Mouse (Mus musculus) limb, embryonic 10.5 days (tissue): ENCODE measurements around the gene Bach2. TPM values are rescaled to one million over a fixed set of nuclear protein-coding genes. Genes with fewer than 3 reads are reported as not detected.

Experiments used
- DNase-seq: peaks from one replicate; pipeline ENCODE4 v3.0.0-alpha.2; 2017; ENCODE audit warnings: low spot score
- H3K27ac ChIP-seq: fragments of 300-500 bp; sonication (generic); 2 replicates; pipeline ENCODE4 v1.5.1; 2016; ENCODE audit warnings: mild to moderate bottlenecking
- H3K27me3 ChIP-seq: fragments of 300-500 bp; sonication (generic); 2 replicates; pipeline ENCODE4 v1.6.1; 2016; ENCODE audit warnings: low read depth, mild to moderate bottlenecking; ENCODE audit not compliant: poor library complexity, severe bottlenecking
- H3K36me3 ChIP-seq: fragments of 300-500 bp; sonication (generic); 2 replicates; pipeline ENCODE4 v1.6.1; 2016; ENCODE audit warnings: mild to moderate bottlenecking, moderate library complexity
- H3K4me1 ChIP-seq: fragments of 300-500 bp; sonication (generic); 2 replicates; pipeline ENCODE4 v1.6.1; 2016
- H3K4me3 ChIP-seq: fragments of 300-500 bp; sonication (generic); 2 replicates; pipeline ENCODE4 v1.5.1; 2016; ENCODE audit warnings: mild to moderate bottlenecking, moderate library complexity
- H3K9me3 ChIP-seq: fragments of 300-500 bp; sonication (generic); replicated peaks from 2 replicates; pipeline ENCODE4 v1.6.1; 2016; ENCODE audit warnings: mild to moderate bottlenecking
- WGBS: fragments of 180-500 bp; shearing (Covaris S2); methylation state at CpG from one replicate; pipeline ENCODE4 v1.1.7; 2016; 5-methylcytosine and 5-hydroxymethylcytosine counted together
- polyA plus RNA-seq: library from polyadenylated mRNA; unstranded; fragments of >200 nt; fragmentation: Nextera tagmentation; extraction: Ambion mirVana; gene quantifications from 2 replicates; pipeline ENCODE4 v1.2.1, GENCODE M21; 2016

Gene Bach2
- polyA plus RNA-seq, 1 experiment from 2014 or later, result 23.0 TPM

DNA sequence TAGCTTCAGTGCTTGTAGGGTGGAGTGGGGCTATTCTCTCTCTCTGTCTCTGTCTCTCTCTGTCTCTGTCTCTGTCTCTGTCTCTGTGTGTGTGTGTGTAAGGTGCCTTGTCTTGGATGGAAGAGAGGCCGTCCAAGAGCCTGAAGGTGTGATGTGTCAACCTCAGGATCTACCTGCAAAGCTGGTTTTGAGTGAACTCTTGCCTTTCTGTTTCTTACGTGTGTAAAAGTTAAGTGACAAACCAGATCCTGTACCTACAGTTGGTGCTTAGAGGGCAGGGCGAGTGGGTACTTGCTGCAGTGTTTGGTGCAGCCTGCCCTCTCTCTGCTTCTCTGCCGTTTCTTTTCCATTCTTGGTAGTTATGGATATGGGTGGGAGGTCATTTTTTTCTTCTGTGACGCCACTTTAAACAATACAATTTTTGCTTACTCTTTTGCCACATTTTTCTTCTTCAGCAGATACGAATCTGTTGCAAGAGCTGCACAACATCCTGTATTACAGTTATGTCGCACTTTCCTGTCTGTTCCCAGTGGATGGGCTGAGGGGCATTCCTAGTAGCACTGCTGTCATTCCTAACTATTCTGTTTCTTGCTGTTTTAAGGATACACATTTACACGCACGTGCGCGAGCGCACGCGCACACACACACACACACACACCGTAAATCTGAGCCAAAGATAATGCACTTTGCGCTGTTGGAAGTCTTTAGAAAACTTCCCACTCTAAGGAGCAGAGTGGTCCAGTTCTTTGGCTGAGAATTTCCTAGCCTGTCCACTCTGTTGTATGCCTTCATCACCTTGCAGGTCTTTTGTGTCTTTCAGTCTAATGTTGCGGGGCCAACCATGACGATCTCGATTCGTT, 24.5 kb downstream of the Bach2 start:
- no peak for DNase-seq
- no peaks in the 10 kb centered on the region for H3K9me3 ChIP-seq
- H3K36me3 ChIP-seq, result peaks cover 32% of the 10 kb centered on the region
- peaks cover 84% of the 10 kb centered on the region for H3K4me1 ChIP-seq
- H3K4me3 ChIP-seq, result no peak overlapping the region
- no peaks in the 10 kb centered on the region for H3K27me3 ChIP-seq
- H3K27ac ChIP-seq, result peak overlapping the region; percentile 86
- WGBS, result 93% methylated on average over 20 of the region's 20 CpGs

DNA sequence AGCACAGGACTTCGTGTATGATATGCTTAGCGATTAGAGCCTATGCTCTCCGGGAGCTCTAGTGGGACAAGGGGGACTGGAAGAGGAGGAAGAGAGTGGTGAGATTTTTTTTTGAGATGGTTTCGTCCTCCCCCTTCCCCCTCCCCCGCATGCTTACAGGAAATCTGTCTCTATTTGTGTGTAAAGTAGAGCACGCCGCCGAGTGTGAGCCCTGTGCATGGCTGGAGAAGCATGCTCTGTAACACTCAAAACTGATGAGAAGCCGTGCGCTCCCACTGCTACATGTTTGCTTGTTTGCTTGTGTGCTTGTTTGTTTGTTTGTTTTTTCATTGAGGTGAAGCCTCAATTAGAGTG, 25.1 kb downstream of the Bach2 start:
- Histone ChIP-seq H3K4me1 (peaks cover 81% of the 10 kb centered on the region), H3K27ac (peak overlapping the region; percentile 86)
- 76% methylated on average over 10 of the region's 10 CpGs for WGBS

DNA sequence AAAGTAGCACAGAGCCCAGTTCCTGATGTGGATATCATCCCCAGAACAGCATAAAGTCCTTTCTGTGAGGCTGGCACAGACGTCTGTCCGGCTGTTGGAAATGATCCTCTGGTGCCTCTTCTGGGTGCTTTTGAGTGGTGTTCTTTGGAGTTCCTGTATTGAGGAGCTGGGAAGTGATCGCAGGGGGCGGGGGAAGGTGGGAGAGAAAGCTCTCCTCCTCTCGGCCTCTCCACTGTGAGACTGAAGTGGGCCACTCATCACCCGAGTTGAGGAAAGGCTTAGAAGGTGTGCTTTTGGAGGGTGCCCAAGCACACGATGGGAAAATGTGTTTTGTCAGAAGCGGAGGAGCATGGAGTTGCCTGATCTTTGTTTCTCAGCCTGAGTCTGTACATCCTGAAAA, 26.3 kb downstream of the Bach2 start:
- 75% methylated on average over 8 of the region's 8 CpGs for WGBS
- Histone ChIP-seq H3K36me3 (peaks cover 30% of the 10 kb centered on the region), H3K9me3 (no peaks in the 10 kb centered on the region), H3K27me3 (no peaks in the 10 kb centered on the region), H3K27ac (peak overlapping the region; percentile 86), H3K4me1 (peaks cover 69% of the 10 kb centered on the region), H3K4me3 (no peak overlapping the region)
- no peak for DNase-seq

More for the DNA sequence above, 25.1 kb downstream of the Bach2 start:
- no peak for DNase-seq
- H3K9me3 ChIP-seq, result no peaks in the 10 kb centered on the region
- no peak overlapping the region for H3K4me3 ChIP-seq
- no peaks in the 10 kb centered on the region for H3K27me3 ChIP-seq
- H3K36me3 ChIP-seq, result peaks cover 35% of the 10 kb centered on the region

GRCm38 (mm10) chr4:32266731-32267130, 28.1 kb downstream of the Bach2 start:
- H3K9me3 ChIP-seq, result no peaks in the 10 kb centered on the region
- H3K4me3 ChIP-seq, result no peak overlapping the region
- peak overlapping the region; percentile 86 for H3K27ac ChIP-seq
- 46% methylated on average over 6 of the region's 6 CpGs for WGBS
- peaks cover 54% of the 10 kb centered on the region for H3K4me1 ChIP-seq
- no peaks in the 10 kb centered on the region for H3K27me3 ChIP-seq
- peaks cover 41% of the 10 kb centered on the region for H3K36me3 ChIP-seq
- peak; percentile 63 for DNase-seq

DNA sequence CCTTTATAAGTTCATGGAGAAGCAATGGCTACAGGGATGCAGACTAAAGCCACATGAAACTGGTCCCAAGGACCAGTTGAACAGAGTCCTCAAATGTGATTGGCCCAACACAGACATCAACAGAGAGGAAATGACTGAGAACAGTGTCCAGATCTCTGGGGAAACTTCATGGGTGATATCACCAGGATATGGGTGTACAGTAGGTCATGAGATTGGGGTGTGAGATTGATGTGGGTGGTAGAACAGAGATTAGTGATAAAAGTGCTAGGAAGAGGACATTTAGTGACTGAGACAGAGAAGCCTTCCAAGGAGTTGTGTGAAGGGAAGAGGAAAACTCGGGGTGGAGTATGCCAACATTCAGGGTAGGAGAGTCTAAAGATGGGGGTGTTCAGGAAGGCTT, 29.4 kb downstream of the Bach2 start:
- Histone ChIP-seq H3K27ac (no peak overlapping the region), H3K9me3 (no peaks in the 10 kb centered on the region), H3K4me3 (no peak overlapping the region), H3K4me1 (peaks cover 46% of the 10 kb centered on the region), H3K27me3 (no peaks in the 10 kb centered on the region), H3K36me3 (peaks cover 38% of the 10 kb centered on the region)
- 83% methylated on average over 1 of the region's 1 CpGs for WGBS
- no peak for DNase-seq

DNA sequence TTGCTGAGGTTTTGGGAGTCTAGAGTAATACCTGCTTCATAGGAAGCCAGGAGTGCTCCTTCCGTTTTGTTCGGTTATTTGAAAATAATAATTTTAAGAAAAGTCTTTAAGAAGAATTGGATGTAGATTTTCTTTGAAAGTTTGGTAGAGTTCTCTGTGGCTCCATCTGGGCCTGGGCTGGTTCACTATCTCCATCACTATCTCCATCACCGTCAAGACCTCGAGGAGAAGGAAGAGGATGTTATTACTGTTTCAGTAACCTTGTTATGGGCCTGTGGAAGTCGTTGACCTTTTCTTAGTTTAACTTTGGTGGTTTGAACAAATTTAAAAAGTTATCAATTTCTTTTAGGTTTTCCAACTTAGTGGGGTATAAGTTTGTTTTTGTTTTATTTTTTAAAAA, 33.8 kb downstream of the Bach2 start:
- Histone ChIP-seq H3K36me3 (peaks cover 35% of the 10 kb centered on the region), H3K9me3 (no peaks in the 10 kb centered on the region), H3K4me3 (no peak overlapping the region), H3K4me1 (peaks cover 5% of the 10 kb centered on the region), H3K27ac (no peak overlapping the region), H3K27me3 (no peaks in the 10 kb centered on the region)
- DNase-seq, result no peak
- WGBS, result 86% methylated on average over 5 of the region's 5 CpGs

DNA sequence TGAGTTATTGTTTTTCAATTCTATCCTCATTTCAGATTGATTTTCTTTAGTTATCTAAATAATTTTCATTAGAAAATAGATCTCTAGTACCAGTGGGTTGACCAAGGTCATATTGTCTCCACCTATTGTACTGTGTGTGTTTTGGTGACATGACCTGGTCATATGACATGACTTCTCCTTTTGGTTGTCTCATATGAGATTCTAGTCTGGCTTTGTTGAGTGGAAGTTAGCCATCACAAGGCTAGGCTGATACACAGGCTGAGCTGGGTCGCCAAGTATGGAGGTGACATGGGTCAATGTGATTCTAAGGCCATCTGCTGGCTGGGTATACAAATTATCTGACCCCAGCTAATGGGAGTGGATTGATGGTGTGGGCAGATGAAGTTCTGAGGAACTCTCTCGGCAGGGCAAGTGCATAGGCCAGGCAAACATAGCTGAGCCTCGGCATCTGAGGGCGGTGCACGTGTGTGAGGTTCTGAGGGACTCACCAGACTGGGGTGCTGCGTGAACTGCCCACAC, 36.2 kb downstream of the Bach2 start:
- DNase-seq, result no peak
- no peaks in the 10 kb centered on the region for H3K27me3 ChIP-seq
- peaks cover 13% of the 10 kb centered on the region for H3K4me1 ChIP-seq
- WGBS, result 91% methylated on average over 6 of the region's 6 CpGs
- H3K4me3 ChIP-seq, result no peak overlapping the region
- H3K27ac ChIP-seq, result no peak overlapping the region
- H3K9me3 ChIP-seq, result no peaks in the 10 kb centered on the region
- H3K36me3 ChIP-seq, result peaks cover 26% of the 10 kb centered on the region

DNA sequence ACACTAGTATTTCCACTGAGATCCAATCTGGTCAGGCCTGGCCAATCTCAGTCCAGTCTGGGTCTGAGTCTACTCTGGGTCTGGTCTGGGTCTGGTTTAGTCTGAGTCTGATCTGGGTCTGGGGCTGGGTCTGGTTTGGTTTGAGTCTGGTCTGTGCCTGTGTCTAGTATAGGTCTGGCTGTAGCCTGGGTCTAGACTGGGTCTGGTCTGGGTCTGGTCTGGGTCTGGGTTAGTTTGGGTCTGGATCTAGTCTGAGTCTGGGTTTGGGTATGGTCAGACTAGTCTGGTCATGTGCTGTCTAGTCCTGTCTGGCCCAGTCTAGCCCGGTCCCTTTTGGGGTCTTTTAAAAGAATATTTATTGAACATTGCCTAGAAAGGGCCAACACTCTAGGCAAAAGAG, 41.2 kb downstream of the Bach2 start:
- H3K36me3 ChIP-seq, result peaks cover 7% of the 10 kb centered on the region
- WGBS, result 71% methylated on average over 1 of the region's 1 CpGs
- H3K9me3 ChIP-seq, result no peaks in the 10 kb centered on the region
- H3K4me3 ChIP-seq, result no peak overlapping the region
- H3K4me1 ChIP-seq, result peaks cover 22% of the 10 kb centered on the region
- peak overlapping the region; percentile 81 for H3K27ac ChIP-seq
- no peaks in the 10 kb centered on the region for H3K27me3 ChIP-seq
- peak; percentile 57 for DNase-seq

GRCm38 (mm10) chr4:32280401-32280800, 41.8 kb downstream of the Bach2 start:
- no peaks in the 10 kb centered on the region for H3K9me3 ChIP-seq
- no peaks in the 10 kb centered on the region for H3K27me3 ChIP-seq
- DNase-seq, result no peak
- peaks cover 7% of the 10 kb centered on the region for H3K36me3 ChIP-seq
- WGBS, result 50% methylated on average over 6 of the region's 6 CpGs
- H3K4me1 ChIP-seq, result peaks cover 20% of the 10 kb centered on the region
- no peak overlapping the region for H3K4me3 ChIP-seq
- peak overlapping the region; percentile 81 for H3K27ac ChIP-seq

GRCm38 (mm10) chr4:32281306-32281705, 42.7 kb downstream of the Bach2 start:
- H3K36me3 ChIP-seq, result peaks cover 7% of the 10 kb centered on the region
- H3K9me3 ChIP-seq, result no peaks in the 10 kb centered on the region
- peaks cover 20% of the 10 kb centered on the region for H3K4me1 ChIP-seq
- no peak for DNase-seq
- peak overlapping the region; percentile 37; the same call in 1 of the 2 replicates for H3K27ac ChIP-seq
- H3K4me3 ChIP-seq, result no peak overlapping the region
- 92% methylated on average over 6 of the region's 6 CpGs for WGBS
- H3K27me3 ChIP-seq, result no peaks in the 10 kb centered on the region

DNA sequence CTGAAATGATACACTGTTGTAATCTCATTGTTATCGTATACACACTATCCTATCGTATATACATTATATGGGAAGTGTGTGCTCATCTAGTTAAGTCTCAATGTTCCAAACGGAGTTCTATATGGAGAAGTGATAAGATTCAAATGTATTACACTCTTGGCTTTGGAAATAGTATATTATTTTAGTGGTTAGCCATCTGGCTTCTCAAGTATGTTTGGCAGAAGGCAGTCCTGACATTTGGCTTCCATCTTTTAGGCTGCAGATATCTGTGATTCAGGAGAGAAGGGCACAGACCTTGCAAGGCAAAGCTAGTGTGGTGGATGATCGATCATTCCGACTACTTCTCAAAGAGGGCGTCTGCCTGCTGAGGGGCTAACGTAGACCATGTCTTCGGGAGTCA, 47.8 kb downstream of the Bach2 start:
- H3K4me1 ChIP-seq, result peaks cover 30% of the 10 kb centered on the region
- no peak overlapping the region for H3K27ac ChIP-seq
- H3K27me3 ChIP-seq, result no peaks in the 10 kb centered on the region
- DNase-seq, result no peak
- WGBS, result 81% methylated on average over 8 of the region's 8 CpGs
- no peaks in the 10 kb centered on the region for H3K9me3 ChIP-seq
- peaks cover 3% of the 10 kb centered on the region; the same call in 1 of the 2 replicates for H3K36me3 ChIP-seq
- no peak overlapping the region for H3K4me3 ChIP-seq

- WGBS, result 58% methylated on average over 11 of the region's 11 CpGs
- Histone ChIP-seq H3K9me3 (no peaks in the 10 kb centered on the region), H3K36me3 (peaks cover 8% of the 10 kb centered on the region; the same call in 1 of the 2 replicates), H3K27ac (no peak overlapping the region), H3K27me3 (no peaks in the 10 kb centered on the region), H3K4me3 (no peak overlapping the region), H3K4me1 (peaks cover 45% of the 10 kb centered on the region)
- DNase-seq, result no peak
Measured at GRCm38 (mm10) chr4:32288036-32288860, 49.6 kb downstream of the Bach2 start.

DNA sequence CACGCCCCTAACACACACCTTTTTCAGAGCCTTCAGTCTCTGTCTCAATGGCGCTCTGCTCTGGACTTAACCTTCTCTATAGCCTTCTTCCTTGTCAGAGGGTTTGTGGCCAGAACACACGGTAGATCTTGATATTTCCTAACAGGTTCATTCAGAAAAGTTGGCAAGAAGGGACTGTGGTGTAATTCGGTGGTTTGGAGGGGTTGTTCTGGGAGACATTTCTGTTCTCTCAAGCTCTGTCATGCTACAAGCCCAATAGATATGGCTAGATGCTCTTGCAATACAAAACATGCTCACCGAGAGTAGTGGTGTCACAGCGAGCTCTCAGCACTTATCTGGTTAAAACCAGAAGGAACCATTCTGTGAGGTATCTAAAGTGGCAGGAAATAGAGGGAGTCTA, 51.2 kb downstream of the Bach2 start:
- H3K4me1 ChIP-seq, result peaks cover 51% of the 10 kb centered on the region
- peaks cover 12% of the 10 kb centered on the region for H3K36me3 ChIP-seq
- WGBS, result 84% methylated on average over 6 of the region's 6 CpGs
- no peak for DNase-seq
- no peaks in the 10 kb centered on the region for H3K27me3 ChIP-seq
- no peak overlapping the region for H3K4me3 ChIP-seq
- no peaks in the 10 kb centered on the region for H3K9me3 ChIP-seq
- no peak overlapping the region for H3K27ac ChIP-seq
